37 mouse cellular contexts compared by ENCODE assay signal in genomic region chr3:36045086-36045485, GRCm38 (mm10). TPM values are rescaled to one million over a fixed set of nuclear protein-coding genes. Genes with fewer than 3 reads are reported as not detected.
"Had no signal": no experiment of that assay in that cellular context is flagged by ENCODE, and none has a peak within 500 bp of the region (broad histone marks: within the 10 kb centered on the region; RNA-seq: fewer than 3 reads in every experiment).

No protein-coding gene starts in this region.

- DNase-seq: gastrocnemius, postnatal 25 days; heart, adult 18-20 months; heart, postnatal 10 days; heart, postnatal 4 days; kidney, adult 18-20 months; kidney, adult 8-10 months; kidney, postnatal 10 days; kidney, postnatal 25 days; kidney, postnatal 4 days; liver; liver, embryonic 13.5 days; liver, postnatal 0 days had no signal

- H3K4me1 ChIP-seq: heart, embryonic 10.5 days; heart, embryonic 12.5 days; hindbrain, embryonic 10.5 days; hindbrain, embryonic 12.5 days; hindbrain, embryonic 15.5 days; intestine, embryonic 15.5 days; limb, embryonic 10.5 days; limb, embryonic 12.5 days; liver, embryonic 13.5 days; liver, embryonic 15.5 days had no signal

- H3K9ac ChIP-seq: heart, embryonic 12.5 days; hindbrain, embryonic 12.5 days; hindbrain, embryonic 15.5 days; intestine, embryonic 15.5 days; limb, embryonic 12.5 days; liver, embryonic 13.5 days; liver, embryonic 15.5 days; liver, postnatal 0 days had no signal

- H3K27ac ChIP-seq: heart, embryonic 10.5 days; hindbrain, embryonic 10.5 days; hindbrain, embryonic 12.5 days; hindbrain, embryonic 15.5 days; intestine, embryonic 15.5 days; layer of hippocampus, adult 2 months; left cerebral cortex, adult 2 months; limb, embryonic 10.5 days; limb, embryonic 12.5 days; liver, embryonic 13.5 days; liver, embryonic 15.5 days had no signal

- H3K27me3 ChIP-seq: heart, embryonic 12.5 days; hindbrain, embryonic 12.5 days; hindbrain, embryonic 15.5 days; intestine, embryonic 15.5 days; liver, embryonic 13.5 days; liver, embryonic 15.5 days had no signal

- H3K4me2 ChIP-seq: heart, embryonic 12.5 days; hindbrain, embryonic 12.5 days; hindbrain, embryonic 15.5 days; intestine, embryonic 15.5 days; limb, embryonic 12.5 days; liver, embryonic 13.5 days; liver, embryonic 15.5 days had no signal

- ATAC-seq: inflammation-experienced regulatory T-cells, adult 6 months; intestine, embryonic 15.5 days; intestine, postnatal 0 days; liver, postnatal 0 days had no signal

- H3K36me3 ChIP-seq: heart, embryonic 10.5 days; heart, embryonic 12.5 days; hindbrain, embryonic 10.5 days; hindbrain, embryonic 12.5 days; hindbrain, embryonic 15.5 days; intestine, embryonic 15.5 days; limb, embryonic 10.5 days; limb, embryonic 12.5 days; liver, embryonic 13.5 days; liver, embryonic 15.5 days had no signal

- H3K9me3 ChIP-seq: heart, embryonic 10.5 days; heart, embryonic 12.5 days; hindbrain, embryonic 10.5 days; hindbrain, embryonic 12.5 days; hindbrain, embryonic 15.5 days; intestine, embryonic 15.5 days; limb, embryonic 10.5 days; limb, embryonic 12.5 days; liver, embryonic 13.5 days; liver, embryonic 15.5 days had no signal

- H3K4me3 ChIP-seq: heart, embryonic 10.5 days; heart, embryonic 12.5 days; hindbrain, embryonic 10.5 days; hindbrain, embryonic 12.5 days; hindbrain, embryonic 15.5 days; intestine, embryonic 15.5 days; layer of hippocampus, adult 2 months; left cerebral cortex, adult 2 months; limb, embryonic 10.5 days; limb, embryonic 12.5 days; liver, embryonic 13.5 days; liver, embryonic 15.5 days had no signal

RNA-seq across cellular contexts. Expression of gene Ccdc144b, which starts 8.3 kb away (rescaled TPM):
- total RNA-seq: gastrocnemius, adult 18-20 months; gastrocnemius, adult 8-10 months; gastrocnemius, postnatal 25 days; granulocyte monocyte progenitor cell, adult 5-6 weeks; heart, adult 18-20 months; heart, adult 8-10 months; heart, postnatal 10 days; heart, postnatal 25 days; heart, postnatal 4 days; layer of hippocampus, adult 2 months; layer of hippocampus, postnatal 10 days; layer of hippocampus, postnatal 25 days; left cerebral cortex, adult 2 months; left cerebral cortex, postnatal 14 days; left cerebral cortex, postnatal 36 days had no signal
- polyA plus RNA-seq: heart, embryonic 10.5 days; hindbrain, embryonic 10.5 days; hindbrain, embryonic 12.5 days; inflammation-experienced regulatory T-cells, adult 6 months; intestine, embryonic 15.5 days; intestine, postnatal 0 days; kidney, embryonic 14.5 days; kidney, embryonic 16.5 days; limb, embryonic 10.5 days; limb, embryonic 12.5 days; limb, embryonic 14.5 days; liver, embryonic 13.5 days; liver, embryonic 15.5 days; liver, postnatal 0 days had no signal
